Mouse (Mus musculus) gastrocnemius, postnatal 14 days (tissue): Measurements from ENCODE around the gene Fam171b. TPM values are rescaled to one million over a fixed set of nuclear protein-coding genes. Genes with fewer than 3 reads are reported as not detected.

ENCODE experiments used
- DNase-seq: peaks from one replicate; pipeline ENCODE4 v3.0.0; 2021; ENCODE audit warnings: mixed read lengths
- intact Hi-C: fragments of 180-260 bp; cut with DNase I; formaldehyde crosslinking; loops from one replicate; pipeline ENCODE4 v1.15.1; 2025; ENCODE audit warnings: low total_unique reads
- total RNA-seq, 2 experiments: library from RNA; stranded (reverse); gene quantifications; 2 replicates each; pipeline ENCODE4 v1.2.3; 2021

The Fam171b gene
- total RNA-seq, 2 experiments from 2014 or later, result 2.6 to 2.8 TPM

DNA sequence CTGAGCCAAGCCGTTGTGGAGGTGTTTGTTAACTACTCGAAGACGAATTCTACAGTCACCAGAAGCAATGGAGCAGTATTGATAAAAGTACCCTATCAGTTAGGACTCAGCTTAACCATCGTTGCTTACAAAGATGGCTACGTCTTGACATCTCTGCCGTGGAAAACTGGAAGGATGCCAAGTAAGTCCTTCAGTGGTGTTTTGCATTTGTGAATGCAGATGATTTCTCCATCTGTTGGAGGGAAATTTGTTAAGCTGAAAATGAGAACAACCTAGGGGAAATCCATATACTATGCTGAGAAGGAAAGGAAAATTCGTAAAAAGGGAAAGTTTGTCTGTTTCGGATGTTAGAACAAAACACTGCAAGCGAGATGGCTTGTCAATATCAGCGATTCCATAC lies 41.0 kb downstream of the Fam171b start:
- DNase-seq, result no peak
- intact Hi-C loops, result no loop called here

DNA sequence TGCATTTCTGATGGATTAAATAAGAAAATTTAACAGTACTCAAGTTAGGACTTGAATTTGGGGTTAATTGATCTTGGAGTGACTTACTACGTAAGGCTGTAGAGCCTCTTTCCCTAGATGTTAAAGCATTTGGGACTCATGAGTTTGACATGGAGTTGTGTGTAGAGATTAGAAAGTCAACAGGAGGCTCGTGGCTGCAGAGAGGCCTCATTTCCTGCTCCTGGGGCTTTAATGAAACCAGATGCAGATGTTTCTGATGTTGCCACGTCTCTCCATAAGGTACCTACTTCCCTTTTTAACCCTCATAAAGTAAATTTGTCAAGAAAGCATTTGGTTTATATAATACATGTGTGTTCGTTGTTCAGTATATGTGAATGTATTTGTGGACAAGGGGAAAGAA lies 43.8 kb downstream of the Fam171b start:
- intact Hi-C loops, result no loop called here
- DNase-seq, result no peak

- intact Hi-C loops, result no loop called here
- no peak for DNase-seq
Measured at GRCm38 (mm10) chr2:83883850-83884420, 71.5 kb downstream of the Fam171b start.

DNA sequence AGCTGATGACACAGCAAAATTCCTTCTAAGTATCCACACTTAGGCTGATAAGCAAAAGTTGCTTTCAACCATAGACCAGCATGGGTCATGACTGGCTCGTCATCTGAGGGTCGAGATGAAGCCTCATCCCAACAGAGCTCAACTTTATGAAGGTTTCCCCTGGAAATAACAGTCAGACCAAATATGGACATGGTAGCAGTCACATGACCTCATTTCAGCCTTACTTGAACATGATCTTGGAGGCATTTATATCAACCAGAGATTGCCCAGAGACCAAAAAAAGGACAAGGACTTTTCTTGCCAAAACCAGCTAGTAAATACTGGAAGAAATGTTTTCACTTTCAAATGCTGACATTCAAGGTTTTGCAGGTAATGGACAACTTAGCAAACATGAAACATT lies 81.3 kb downstream of the Fam171b start:
- intact Hi-C loops, result no loop called here
- no peak for DNase-seq

DNA sequence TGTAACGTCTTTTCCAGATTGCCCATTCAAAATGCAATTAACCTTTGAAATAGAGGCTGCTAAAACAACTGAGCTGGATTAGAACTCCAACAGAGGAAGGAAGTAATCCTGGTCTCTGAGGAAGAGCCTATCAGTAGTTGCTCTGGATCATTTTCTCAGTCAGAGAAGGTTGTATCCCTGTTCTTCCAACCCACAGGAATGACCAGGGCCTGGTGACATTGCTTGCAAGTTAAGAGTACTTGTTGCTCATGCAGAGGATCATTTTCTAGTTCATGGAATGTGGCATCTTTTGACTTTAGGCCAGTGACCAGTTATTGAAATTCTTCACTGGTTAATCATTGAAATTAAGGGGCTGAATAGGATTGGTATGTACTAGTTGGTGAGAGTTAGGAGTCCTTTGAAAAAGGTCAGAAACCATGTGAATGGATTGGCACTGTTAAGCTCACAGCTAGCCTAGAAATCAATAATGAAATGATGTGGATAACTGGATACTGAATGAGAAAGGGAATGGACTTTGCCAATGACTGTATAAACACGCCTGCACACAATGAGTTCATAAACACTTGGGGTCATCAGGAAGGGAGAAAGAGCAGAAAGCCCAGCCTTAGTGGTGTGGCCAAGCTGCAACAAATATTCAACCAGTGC lies 89.6 kb downstream of the Fam171b start:
- DNase-seq, result no peak
- intact Hi-C loops, result no loop called here

DNA sequence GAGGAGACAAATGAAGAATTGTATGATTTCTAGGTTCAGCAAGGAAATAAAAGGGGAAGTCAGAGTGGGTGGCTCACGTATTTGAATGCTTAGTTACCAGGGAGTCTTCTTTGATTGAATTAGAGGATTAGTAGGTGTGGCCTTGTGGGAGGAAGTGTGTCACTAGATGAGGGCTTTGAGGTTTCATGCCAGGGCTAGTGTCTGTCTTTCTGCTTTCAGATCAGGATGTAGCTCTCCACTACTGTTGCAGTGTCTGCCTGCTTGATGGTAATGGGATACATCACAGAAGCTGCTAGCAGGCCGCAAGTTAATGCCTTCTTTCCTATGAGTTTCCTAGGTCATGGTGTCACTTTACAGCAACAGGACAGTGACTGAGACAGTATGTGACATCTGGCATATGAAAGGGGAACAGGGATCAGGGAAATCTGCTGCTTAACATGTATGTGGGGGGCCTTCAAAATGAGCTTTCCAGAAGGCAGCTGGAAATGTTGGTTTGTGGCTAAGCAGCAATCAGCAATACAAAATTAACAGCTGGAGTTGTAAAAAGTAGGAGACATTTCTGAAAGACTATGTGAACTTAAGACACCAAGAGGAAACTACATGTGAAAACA lies 117.1 kb downstream of the Fam171b start:
- intact Hi-C loops, result no loop called here

More for the DNA sequence above, 117.1 kb downstream of the Fam171b start:
- DNase-seq, result no peak

Other genes with a start within 250 kb of the Fam171b start
- 10 to 100 TPM; 51.8 to 53.4 TPM for gene Zc3h15, start 168.2 kb upstream of the Fam171b start, total RNA-seq
- 10 to 100 TPM; 46.3 to 58.0 TPM for gene Itgav, start 88.2 kb upstream of the Fam171b start, total RNA-seq
- gene Zswim2, start 128.6 kb downstream of the Fam171b start, total RNA-seq, result not detected
- gene Gm13698, start 143.1 kb downstream of the Fam171b start, total RNA-seq, result under 1 TPM; 0.60 to 0.80 TPM
- under 1 TPM; 0.60 to 0.80 TPM for gene Gm13693, start 148.9 kb downstream of the Fam171b start, total RNA-seq
- under 1 TPM in 1 of 2 experiments, not detected in 1; 0.60 TPM for gene Gm13695, start 154.7 kb downstream of the Fam171b start, total RNA-seq
- gene Gm13696, start 160.5 kb downstream of the Fam171b start, total RNA-seq, result under 1 TPM; 0.60 to 0.80 TPM
- gene Gm13694, start 166.3 kb downstream of the Fam171b start, total RNA-seq, result under 1 TPM; 0.60 to 0.80 TPM
- gene Gm13697, start 172.1 kb downstream of the Fam171b start, total RNA-seq, result under 1 TPM; 0.60 to 0.80 TPM
- gene Gm13691, start 177.9 kb downstream of the Fam171b start, total RNA-seq, result under 1 TPM; 0.60 to 0.80 TPM